Mouse (Mus musculus) stomach, postnatal 0 days (tissue): ENCODE results near the gene Sox13. TPM values are rescaled to one million over a fixed set of nuclear protein-coding genes. Genes with fewer than 3 reads are reported as not detected.

Experiments used
- ATAC-seq: fragments of 200-750 bp; cut with Nextera tagmentation; 2 replicates; pipeline ENCODE4 v1.8.0; 2017; ENCODE audit not compliant: low FRiP score, low TSS enrichment
- DNase-seq: peaks from one replicate; pipeline ENCODE4 v3.0.0-alpha.2; 2016; ENCODE audit warnings: low spot score
- H3K27ac ChIP-seq: fragments of 300-500 bp; sonication (generic); replicated peaks from 2 replicates; pipeline ENCODE4 v1.5.1; 2014; ENCODE audit warnings: mild to moderate bottlenecking, control low read depth
- H3K27me3 ChIP-seq: fragments of 300-500 bp; sonication (generic); 2 replicates; pipeline ENCODE4 v1.6.1; 2014; ENCODE audit warnings: low read length; ENCODE audit not compliant: control insufficient read depth, insufficient read depth
- H3K36me3 ChIP-seq: fragments of 300-500 bp; sonication (generic); 2 replicates; pipeline ENCODE4 v1.6.1; 2014; ENCODE audit warnings: low read length, mixed read lengths; ENCODE audit not compliant: control insufficient read depth, insufficient read depth
- H3K4me1 ChIP-seq: fragments of 300-500 bp; sonication (generic); replicated peaks from 2 replicates; pipeline ENCODE4 v1.6.1; 2014; ENCODE audit warnings: antibody characterized with exemption; ENCODE audit not compliant: control insufficient read depth, insufficient read depth
- H3K4me2 ChIP-seq: fragments of 300-500 bp; sonication (generic); replicated peaks from 2 replicates; pipeline ENCODE4 v1.6.1; 2014; ENCODE audit warnings: low read depth, mild to moderate bottlenecking, control low read depth, moderate library complexity
- H3K4me3 ChIP-seq: fragments of 300-500 bp; sonication (generic); 2 replicates; pipeline ENCODE4 v1.5.1; 2014; ENCODE audit warnings: low read depth, low read length, control low read depth
- H3K9ac ChIP-seq: fragments of 300-500 bp; sonication (generic); 2 replicates; pipeline ENCODE4 v1.6.1; 2014; ENCODE audit warnings: mild to moderate bottlenecking, low read length, control low read depth, mixed read lengths
- H3K9me3 ChIP-seq: fragments of 300-500 bp; sonication (generic); 2 replicates; pipeline ENCODE4 v1.6.1; 2016; ENCODE audit warnings: low read length; ENCODE audit not compliant: control insufficient read depth
- CTCF ChIP-seq: IDR thresholded peaks from 2 replicates; pipeline ENCODE4 v1.5.1; 2016; ENCODE audit warnings: antibody characterized with exemption, low read depth, mild to moderate bottlenecking, moderate library complexity
- EP300 ChIP-seq: optimal IDR thresholded peaks from 2 replicates; pipeline ENCODE3; 2016; ENCODE audit warnings: antibody characterized with exemption
- WGBS: fragments of 180-500 bp; shearing (Covaris S2); extraction: QIAGEN DNeasy Blood & Tissue Kit; methylation state at CpG from one replicate; pipeline ENCODE4 v1.1.7; 2014; 5-methylcytosine and 5-hydroxymethylcytosine counted together
- polyA plus RNA-seq: library from polyadenylated mRNA; unstranded; fragments of >200 nt; fragmentation: Nextera tagmentation; extraction: Ambion mirVana; gene quantifications from 2 replicates; pipeline ENCODE4 v1.2.1, GENCODE M21; 2015

Gene Sox13
- polyA plus RNA-seq, 1 experiment from 2014 or later, result 3.7 TPM

DNA sequence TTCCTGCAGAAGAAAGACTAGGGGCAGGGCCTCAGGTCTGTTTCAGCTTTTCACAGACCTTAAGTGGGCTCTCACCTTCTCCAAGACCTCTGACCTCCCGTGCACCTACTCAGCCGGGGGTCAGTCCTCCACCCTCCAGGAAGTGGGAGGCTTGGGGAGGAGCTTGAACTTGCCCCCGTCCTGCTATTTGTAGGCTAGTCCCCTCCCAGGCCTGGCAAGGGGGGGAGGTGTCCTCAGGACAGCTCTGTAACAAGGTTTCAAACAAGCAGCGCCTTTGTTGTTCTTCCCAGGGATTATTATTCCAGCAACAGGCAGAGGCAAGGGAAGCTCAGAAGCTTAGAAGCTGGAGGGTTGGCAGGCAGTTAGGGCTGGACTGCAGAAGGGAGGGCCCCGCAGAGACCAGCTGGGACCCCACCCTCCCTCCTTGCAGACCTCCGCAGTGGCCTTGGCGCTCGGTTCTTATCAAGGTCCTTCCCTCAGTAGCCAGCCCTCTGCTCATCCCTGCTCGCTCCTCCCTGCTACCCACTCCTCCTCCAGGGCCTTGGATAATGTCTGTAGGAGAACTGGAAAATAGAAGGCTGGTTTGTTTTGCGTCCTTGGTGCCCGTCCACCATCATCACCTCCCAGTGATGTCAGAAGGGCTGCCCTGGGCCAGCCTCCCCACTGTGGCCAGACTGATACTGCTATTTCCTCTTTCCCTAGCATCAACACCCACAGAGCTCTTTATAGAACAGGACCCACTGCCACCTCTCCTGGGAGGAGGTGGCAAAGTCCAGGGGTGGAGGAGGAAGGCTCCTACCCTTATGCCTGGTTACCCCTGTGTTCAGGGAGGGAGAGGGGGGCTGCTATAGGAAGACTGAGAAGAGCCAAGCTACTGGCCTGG, 56.3 kb downstream of the Sox13 start:
- Histone ChIP-seq H3K36me3 (no peaks in the 10 kb centered on the region), H3K4me1 (no peaks in the 10 kb centered on the region), H3K27ac (peak overlapping the region; percentile 9; the same call in 1 of the 2 replicates), H3K9me3 (no peaks in the 10 kb centered on the region), H3K27me3 (no peaks in the 10 kb centered on the region), H3K4me3 (no peak overlapping the region), H3K9ac (no peak overlapping the region), H3K4me2 (no peak overlapping the region)
- ATAC-seq, result no peak
- 20% methylated on average over 10 of the region's 11 CpGs for WGBS
- no peak for DNase-seq
- no peak for TF ChIP-seq CTCF
- TF ChIP-seq EP300, result no peak

DNA sequence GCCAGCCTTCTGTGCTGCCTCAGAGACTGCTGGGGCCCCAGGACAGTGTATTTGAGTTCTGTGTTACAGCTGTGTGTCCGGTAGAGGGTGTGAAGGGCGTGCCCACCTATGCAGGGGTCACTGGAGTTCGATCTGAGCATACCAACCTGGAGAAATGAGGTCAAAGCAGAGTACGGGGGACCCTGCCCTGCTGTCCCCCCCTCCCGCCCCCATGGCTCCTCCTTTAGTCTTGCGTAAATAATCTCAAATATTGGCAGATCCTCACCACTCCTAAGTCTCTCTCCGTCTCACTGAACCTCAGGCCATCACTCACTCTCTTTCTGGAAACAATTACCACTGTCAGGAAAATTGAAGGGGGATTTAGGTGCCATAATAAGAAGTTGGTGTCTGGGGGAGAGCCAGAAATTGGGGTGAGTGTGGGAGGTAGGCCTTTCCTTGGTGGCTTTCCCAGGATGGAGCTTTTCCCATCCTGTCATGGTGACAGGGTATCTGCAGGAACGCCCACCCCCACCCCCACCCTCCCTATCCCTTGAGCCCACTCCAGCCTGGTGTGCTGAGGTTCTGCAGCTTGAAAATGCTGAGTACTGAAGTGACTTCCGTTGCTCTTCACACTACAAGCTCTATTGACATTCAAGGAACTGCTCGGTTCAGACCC, 57.1 kb downstream of the Sox13 start:
- no peak overlapping the region; the same call in 1 of the 2 replicates for H3K27ac ChIP-seq
- no peak overlapping the region for H3K9ac ChIP-seq
- DNase-seq (no peak), ATAC-seq (no peak)
- no peaks in the 10 kb centered on the region for H3K36me3 ChIP-seq
- H3K4me3 ChIP-seq, result no peak overlapping the region
- no peak for TF ChIP-seq CTCF
- no peak for TF ChIP-seq EP300
- H3K9me3 ChIP-seq, result no peaks in the 10 kb centered on the region
- WGBS, result 29% methylated on average over 10 of the region's 10 CpGs
- H3K4me1 ChIP-seq, result no peaks in the 10 kb centered on the region
- H3K4me2 ChIP-seq, result no peak overlapping the region
- no peaks in the 10 kb centered on the region for H3K27me3 ChIP-seq

DNA sequence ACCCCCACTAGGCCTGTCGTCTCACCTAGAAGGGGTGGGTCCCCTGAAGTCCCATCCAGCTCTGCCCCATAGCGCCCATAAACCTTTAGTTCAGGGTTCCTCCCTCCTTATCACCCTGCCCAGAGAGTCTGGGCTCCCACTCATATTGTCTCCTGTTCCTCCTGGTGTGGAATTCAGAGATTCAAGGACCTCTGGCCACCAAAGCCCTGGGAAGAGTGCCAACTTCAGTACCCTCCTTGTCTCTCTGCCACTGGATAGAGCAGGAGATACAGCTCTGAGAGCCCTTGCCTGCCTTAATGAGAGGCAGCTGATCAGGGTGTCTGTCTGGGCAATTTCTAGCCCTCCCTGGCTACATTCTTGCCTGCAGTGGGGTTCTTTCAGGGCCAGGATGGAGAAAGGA, 59.3 kb downstream of the Sox13 start:
- Histone ChIP-seq H3K9ac (no peak overlapping the region), H3K36me3 (no peaks in the 10 kb centered on the region), H3K27me3 (no peaks in the 10 kb centered on the region), H3K4me2 (no peak overlapping the region), H3K4me1 (no peaks in the 10 kb centered on the region), H3K9me3 (no peaks in the 10 kb centered on the region), H3K4me3 (no peak overlapping the region), H3K27ac (no peak overlapping the region)
- TF ChIP-seq EP300 (no peak), CTCF (no peak)
- DNase-seq, result no peak
- no peak for ATAC-seq
- whole genome bisulfite sequencing, result 53% methylated on average over 2 of the region's 2 CpGs

DNA sequence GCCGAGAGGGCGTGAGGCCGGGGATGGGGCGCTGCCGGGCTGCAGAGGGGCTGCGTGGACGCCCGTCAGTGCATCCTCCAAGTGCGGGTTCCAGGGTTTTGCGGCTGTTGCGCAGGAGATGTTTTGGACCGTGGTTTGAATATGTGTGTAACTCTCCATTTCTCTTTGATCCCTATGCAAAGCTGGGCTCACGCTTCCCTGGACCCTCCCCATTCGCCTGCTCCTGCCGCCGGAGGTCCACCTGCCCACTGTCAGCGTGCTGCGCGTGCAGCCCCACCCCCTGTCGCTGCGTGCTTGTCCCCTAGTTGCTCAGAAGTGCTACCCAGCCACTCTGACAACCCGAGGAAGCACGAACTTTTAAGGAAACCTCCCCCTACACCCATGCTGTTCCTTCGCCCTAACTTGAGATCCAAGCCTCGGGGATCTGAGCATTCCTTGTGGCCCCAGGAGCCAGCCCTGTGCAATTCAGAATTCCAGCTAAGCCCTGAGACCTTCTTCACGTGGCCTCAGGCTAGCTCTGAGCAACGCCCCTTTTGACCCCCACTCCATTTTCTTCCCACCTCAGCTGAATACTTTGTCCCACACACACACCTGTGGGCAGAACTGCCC, 60.1 kb downstream of the Sox13 start:
- Histone ChIP-seq H3K4me3 (peak overlapping the region; percentile 59), H3K27me3 (no peaks in the 10 kb centered on the region), H3K9ac (peak overlapping the region; percentile 64), H3K27ac (no peak overlapping the region), H3K4me2 (peak overlapping the region; percentile 98), H3K36me3 (no peaks in the 10 kb centered on the region), H3K4me1 (no peaks in the 10 kb centered on the region), H3K9me3 (no peaks in the 10 kb centered on the region)
- TF ChIP-seq CTCF (no peak), EP300 (no peak)
- DNase-seq (no peak), ATAC-seq (no peak)
- 3% methylated on average over 27 of the region's 27 CpGs for WGBS

DNA sequence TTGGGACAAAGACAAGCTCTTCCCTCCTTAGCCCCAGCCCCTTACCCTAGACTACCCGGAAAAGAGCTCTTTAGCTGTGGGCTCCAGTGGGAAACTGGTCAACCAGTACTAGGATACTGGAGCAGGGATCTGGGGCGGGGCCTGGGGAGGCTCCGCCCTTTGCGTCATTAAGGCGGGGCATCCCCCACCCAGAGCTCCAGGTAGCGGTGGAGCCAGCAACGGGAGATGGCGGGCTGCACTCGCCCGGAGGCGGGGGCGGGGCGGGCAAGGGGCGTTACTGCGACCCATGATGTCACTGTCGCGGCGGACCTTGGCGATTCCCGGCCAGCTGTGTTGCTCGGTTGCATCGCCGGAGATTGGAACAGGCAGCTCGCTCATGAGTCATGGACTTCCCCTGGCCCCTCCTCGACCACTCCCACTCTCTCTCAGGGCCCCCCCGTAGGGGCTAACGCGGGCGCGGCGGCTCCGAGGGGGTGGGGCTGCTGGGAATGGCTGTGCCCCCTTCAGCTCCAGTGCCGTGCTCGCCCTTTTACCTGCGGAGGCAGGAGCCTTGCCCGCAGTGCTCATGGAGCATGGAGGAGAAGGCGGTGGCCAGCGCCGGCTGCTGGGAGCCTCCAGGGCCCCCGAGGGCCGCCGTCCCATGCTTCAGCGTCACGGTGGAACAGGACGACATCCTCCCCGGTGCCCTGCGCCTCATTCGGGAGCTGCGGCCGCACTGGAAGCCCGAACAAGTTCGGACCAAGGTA, 60.7 kb downstream of the Sox13 start, which contains the start of gene Etnk2:
TSS of gene Etnk2 (plus strand) at position 297 of the 746 bp plus-strand sequence.
- ATAC-seq, result peak; percentile 80
- Histone ChIP-seq H3K9ac (peak within 1 kb of the TSS; percentile 64), H3K9me3 (no peaks in the 10 kb centered on the region), H3K4me2 (peak within 1 kb of the TSS; percentile 98), H3K36me3 (no peaks in the 10 kb centered on the region), H3K4me1 (no peaks in the 10 kb centered on the region), H3K27ac (0 out of 2 replicates have a peak within 1 kb of the TSS, but pooled peaks have one; percentile 30), H3K27me3 (no peaks in the 10 kb centered on the region), H3K4me3 (peak within 1 kb of the TSS; percentile 59)
- WGBS, result under 1% methylated on average over 41 of the region's 52 CpGs
- DNase-seq, result peak; percentile 91
- no peak for TF ChIP-seq CTCF
- no peak for TF ChIP-seq EP300
